Mouse (Mus musculus) thymus, postnatal 10 days (tissue): Measurements from ENCODE around the gene Tfap2e.

Experiments used
- DNase-seq, 2 experiments: peaks; one replicate each; pipeline ENCODE4 v3.0.0; 2021; ENCODE audit warnings: low spot score in 2 of 2

The Tfap2e gene

GRCm38 (mm10) chr4:126736001-126736414 lies at the start of gene Tfap2e:
Gene Tfap2e (minus strand): TSS chr4:126736240.
- DNase-seq: no peak

- no peak for DNase-seq
Measured at GRCm38 (mm10) chr4:126782996-126783395, 47.0 kb upstream of the Tfap2e start.

GRCm38 (mm10) chr4:126782512-126782911 lies 46.5 kb upstream of the Tfap2e start:
- no peak for DNase-seq

GRCm38 (mm10) chr4:126781871-126782270 lies 45.8 kb upstream of the Tfap2e start:
- no peak for DNase-seq

- no peak for DNase-seq
Measured at GRCm38 (mm10) chr4:126779826-126780775, 44.1 kb upstream of the Tfap2e start.

GRCm38 (mm10) chr4:126779148-126779581 lies 43.1 kb upstream of the Tfap2e start:
- no peak for DNase-seq

- DNase-seq: no peak
Measured at GRCm38 (mm10) chr4:126775182-126775581, 39.1 kb upstream of the Tfap2e start.

- DNase-seq: no peak
Measured at GRCm38 (mm10) chr4:126773871-126774270, 37.8 kb upstream of the Tfap2e start.

- DNase-seq: no peak
Measured at GRCm38 (mm10) chr4:126770831-126771230, 34.8 kb upstream of the Tfap2e start.

- DNase-seq: no peak
Measured at GRCm38 (mm10) chr4:126769800-126770563, 33.9 kb upstream of the Tfap2e start.

- DNase-seq: no peak
Measured at GRCm38 (mm10) chr4:126763483-126763882, 27.4 kb upstream of the Tfap2e start.

- no peak for DNase-seq
Measured at GRCm38 (mm10) chr4:126762586-126763359, 26.7 kb upstream of the Tfap2e start.

GRCm38 (mm10) chr4:126759435-126759834 lies 23.4 kb upstream of the Tfap2e start:
- DNase-seq: no peak

GRCm38 (mm10) chr4:126758299-126758698 lies 22.3 kb upstream of the Tfap2e start:
- no peak for DNase-seq

GRCm38 (mm10) chr4:126756766-126757165 lies 20.7 kb upstream of the Tfap2e start:
- DNase-seq: no peak

GRCm38 (mm10) chr4:126754736-126755374 lies 18.8 kb upstream of the Tfap2e start:
- DNase-seq: no peak

GRCm38 (mm10) chr4:126754231-126754611 lies 18.2 kb upstream of the Tfap2e start:
- DNase-seq: no peak

- DNase-seq: peak; percentile 96
Measured at GRCm38 (mm10) chr4:126753268-126754230, 17.5 kb upstream of the Tfap2e start, which contains the start of the genes Ncdn and AU040320. Gene Ncdn (minus strand): TSS chr4:126753438. Gene AU040320 (plus strand): TSS chr4:126753544.

- peak in 1 of 2 experiments; percentile 31 for DNase-seq
Measured at GRCm38 (mm10) chr4:126752608-126753141, 16.6 kb upstream of the Tfap2e start.
